Mouse (Mus musculus): ENCODE data around the gene Pnkd.

GRCm38 (mm10) chr1:74236590-74237317, 48.0 kb upstream of the Pnkd start:
- TF ChIP-seq CTCF (IDR thresholded peaks at IDR 0.05; ENCODE audit: control insufficient read depth, insufficient read depth, insufficient read length), result no peak
- no peak for TF ChIP-seq CEBPB (IDR thresholded peaks at IDR 0.05; ENCODE audit: low read depth)
- TF ChIP-seq MYOG (IDR thresholded peaks at IDR 0.05; ENCODE audit: control insufficient read depth, extremely low read depth, insufficient read length), result no peak
- no peak for TF ChIP-seq USF1 (IDR thresholded peaks at IDR 0.05; ENCODE audit: low read depth)
- TF ChIP-seq MAX (IDR thresholded peaks at IDR 0.05), result peak; percentile 12

Measured in C2C12 (cell line).